Mouse (Mus musculus) left cerebral cortex, adult 2 months (tissue): Measurements from ENCODE around the gene Onecut1. TPM values are rescaled to one million over a fixed set of nuclear protein-coding genes. Genes with fewer than 3 reads are reported as not detected.

ENCODE experiments used
- DNase-seq, 2 experiments: peaks; one replicate each; pipeline ENCODE4 v3.0.0; 2021 to 2022; ENCODE audit warnings: low spot score in 2 of 2, mixed read lengths in 1 of 2; ENCODE audit errors: extremely low spot score in 1 of 2
- H3K27ac ChIP-seq: fragments of 200-600 bp; 2 replicates; pipeline ENCODE4 v1.8.1; 2022
- H3K4me3 ChIP-seq: fragments of 200-600 bp; 2 replicates; pipeline ENCODE4 v1.8.1; 2022
- CTCF ChIP-seq: fragments of 200-600 bp; IDR thresholded peaks from 2 replicates; pipeline ENCODE4 v1.8.1; 2022; ENCODE audit warnings: antibody characterized with exemption, mild to moderate bottlenecking, moderate library complexity
- intact Hi-C: fragments of 180-260 bp; cut with DNase I; formaldehyde crosslinking; loops from one replicate; pipeline ENCODE4 v1.15.1; 2025
- total RNA-seq, 2 experiments: library from RNA; stranded (reverse); gene quantifications; 2 replicates each; pipeline ENCODE4 v1.2.3; 2021

Gene Onecut1
- total RNA-seq, 2 experiments from 2014 or later: 0.14 to 0.29 TPM

DNA sequence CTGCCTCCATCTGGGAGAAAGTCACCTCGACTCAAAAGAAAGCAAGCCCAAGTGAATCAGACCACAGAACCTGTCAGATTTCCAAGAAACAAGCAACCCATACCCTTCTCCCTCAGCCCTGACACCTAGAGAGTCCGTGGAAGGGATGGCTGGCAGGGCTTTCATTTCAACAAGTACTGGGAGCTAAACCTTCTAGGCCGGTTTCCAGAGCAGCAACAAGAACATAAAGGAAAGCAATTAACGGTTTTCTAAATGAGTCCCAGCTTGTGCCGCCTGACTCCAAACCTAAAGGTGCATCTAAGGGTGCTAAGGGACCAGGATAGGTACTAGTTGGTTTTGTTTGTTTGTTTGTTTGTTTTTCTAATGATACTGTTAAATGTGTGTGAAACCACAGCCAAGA is 10.1 kb upstream of the Onecut1 start:
- intact Hi-C loops: no loop called here
- DNase-seq: no peak
- Histone ChIP-seq H3K4me3 (no peak overlapping the region), H3K27ac (no peak overlapping the region)
- TF ChIP-seq CTCF: no peak

GRCm38 (mm10) chr9:74852361-74852760 is 9.4 kb upstream of the Onecut1 start:
- DNase-seq: no peak
- intact Hi-C loops: no loop called here
- H3K4me3 ChIP-seq: no peak overlapping the region
- no peak for TF ChIP-seq CTCF
- no peak overlapping the region for H3K27ac ChIP-seq

DNA sequence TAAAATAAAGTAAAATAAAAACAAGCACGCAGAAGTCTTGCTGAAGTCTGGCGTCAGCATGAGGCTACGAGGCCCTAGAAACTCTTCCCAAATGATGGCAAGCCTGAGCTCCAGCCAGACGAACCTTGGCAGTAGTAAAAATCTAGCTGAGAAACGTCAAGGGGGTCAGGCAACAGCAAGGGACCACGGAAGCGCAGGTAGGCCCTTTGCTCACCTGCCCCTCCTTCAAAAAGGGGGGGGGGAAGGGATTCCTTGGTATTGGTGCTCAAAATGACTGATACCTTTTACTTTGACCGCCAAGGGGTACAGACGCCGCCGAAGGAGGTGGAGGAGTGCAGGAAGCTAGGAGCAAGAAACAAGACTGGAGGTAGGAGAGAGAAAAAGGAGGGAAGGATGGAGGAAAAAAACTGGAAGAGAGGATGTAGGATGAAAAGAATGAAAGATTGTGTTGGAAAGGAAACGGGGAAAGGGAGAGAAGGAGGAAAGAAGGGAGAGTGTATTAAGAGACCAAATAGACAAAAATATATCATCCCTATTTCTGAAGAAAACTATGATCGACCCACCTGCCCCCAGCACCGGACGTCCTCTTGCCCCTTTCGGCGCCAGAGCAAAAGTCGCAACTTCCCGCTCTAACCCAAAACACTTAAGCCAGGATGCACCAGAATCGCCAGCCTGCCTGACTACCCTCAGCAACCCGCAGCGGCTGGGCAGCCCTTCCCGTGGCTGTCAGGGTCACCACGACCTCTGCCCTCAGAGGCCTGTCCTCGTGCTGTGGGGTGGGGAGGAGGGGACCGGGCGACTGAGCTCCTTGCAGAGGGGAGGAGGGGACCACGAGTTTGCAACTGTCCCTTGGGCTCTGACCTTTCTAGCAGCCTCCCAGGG is 8.3 kb upstream of the Onecut1 start:
- TF ChIP-seq CTCF: no peak
- no peak for DNase-seq
- intact Hi-C loops: no loop called here
- Histone ChIP-seq H3K4me3 (no peak overlapping the region), H3K27ac (no peak overlapping the region)

- no peak for TF ChIP-seq CTCF
- intact Hi-C loops: no loop called here
- H3K27ac ChIP-seq: no peak overlapping the region
- DNase-seq: no peak
- H3K4me3 ChIP-seq: no peak overlapping the region
Observed at GRCm38 (mm10) chr9:74854073-74854591, 7.6 kb upstream of the Onecut1 start.

DNA sequence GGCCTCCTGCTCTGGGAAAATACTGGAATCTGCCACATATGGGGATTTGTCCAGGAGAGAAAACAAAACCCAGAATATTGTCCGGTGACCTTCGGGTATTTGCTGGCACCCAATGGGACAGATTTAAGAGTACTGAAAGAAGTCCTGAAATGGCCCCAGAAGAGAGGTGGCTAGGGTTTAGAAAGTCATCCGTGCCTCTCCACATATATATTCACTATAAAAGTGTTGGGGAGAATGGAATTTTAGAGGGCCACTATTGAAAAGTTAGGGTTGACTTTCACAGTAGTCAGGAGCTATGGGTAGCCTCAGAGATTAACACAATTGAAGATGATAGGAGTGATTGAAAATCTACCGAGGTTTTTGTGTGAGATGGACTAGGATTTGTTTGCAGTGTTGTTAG is 6.3 kb upstream of the Onecut1 start:
- DNase-seq: no peak
- Histone ChIP-seq H3K4me3 (no peak overlapping the region), H3K27ac (no peak overlapping the region)
- TF ChIP-seq CTCF: no peak
- intact Hi-C loops: no loop called here

- DNase-seq: no peak
- TF ChIP-seq CTCF: no peak
- Histone ChIP-seq H3K27ac (no peak overlapping the region), H3K4me3 (no peak overlapping the region)
- intact Hi-C loops: no loop called here
Observed at GRCm38 (mm10) chr9:74856578-74857507, 4.9 kb upstream of the Onecut1 start.

GRCm38 (mm10) chr9:74857508-74857840 is 4.2 kb upstream of the Onecut1 start:
- H3K27ac ChIP-seq: no peak overlapping the region
- no peak for DNase-seq
- no peak for TF ChIP-seq CTCF
- intact Hi-C loops: no loop called here
- no peak overlapping the region for H3K4me3 ChIP-seq

- no peak for TF ChIP-seq CTCF
- H3K4me3 ChIP-seq: no peak overlapping the region
- no peak overlapping the region for H3K27ac ChIP-seq
- no peak for DNase-seq
- intact Hi-C loops: no loop called here
Observed at GRCm38 (mm10) chr9:74858111-74858510, 3.6 kb upstream of the Onecut1 start.

GRCm38 (mm10) chr9:74860461-74860860 is 1.3 kb upstream of the Onecut1 start:
- intact Hi-C loops: no loop called here
- no peak overlapping the region for H3K4me3 ChIP-seq
- no peak for DNase-seq
- no peak overlapping the region for H3K27ac ChIP-seq
- TF ChIP-seq CTCF: no peak

DNA sequence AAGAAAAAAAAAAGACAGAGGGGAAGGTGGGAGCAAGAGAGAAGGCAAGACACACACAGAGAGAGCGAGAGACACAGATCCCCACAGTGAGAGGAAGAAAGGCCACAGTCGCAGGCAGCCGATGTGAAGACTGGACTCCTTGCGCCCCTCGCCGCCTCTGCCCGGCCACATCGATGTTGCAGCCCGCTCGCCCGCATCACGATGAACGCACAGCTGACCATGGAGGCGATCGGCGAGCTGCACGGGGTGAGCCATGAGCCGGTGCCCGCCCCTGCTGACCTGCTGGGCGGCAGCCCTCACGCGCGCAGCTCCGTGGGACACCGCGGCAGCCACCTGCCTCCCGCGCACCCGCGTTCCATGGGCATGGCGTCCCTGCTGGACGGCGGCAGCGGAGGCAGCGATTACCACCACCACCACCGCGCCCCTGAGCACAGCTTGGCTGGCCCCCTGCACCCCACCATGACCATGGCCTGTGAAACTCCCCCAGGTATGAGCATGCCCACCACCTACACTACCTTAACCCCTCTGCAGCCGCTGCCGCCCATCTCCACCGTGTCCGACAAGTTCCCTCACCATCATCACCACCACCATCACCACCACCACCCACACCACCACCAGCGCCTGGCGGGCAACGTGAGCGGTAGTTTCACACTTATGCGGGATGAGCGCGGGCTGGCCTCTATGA is 517 bp downstream of the Onecut1 start:
- H3K27ac ChIP-seq: no peak overlapping the region
- intact Hi-C loops: no loop called here
- no peak for TF ChIP-seq CTCF

GRCm38 (mm10) chr9:74862783-74863654 is 1.3 kb downstream of the Onecut1 start:
- no peak overlapping the region for H3K27ac ChIP-seq
- no peak overlapping the region for H3K4me3 ChIP-seq
- intact Hi-C loops: no loop called here

More for the DNA sequence above, 517 bp downstream of the Onecut1 start:
- no peak for DNase-seq
- H3K4me3 ChIP-seq: peak overlapping the region; percentile 33; the same call in 1 of the 2 replicates

More at GRCm38 (mm10) chr9:74862783-74863654, 1.3 kb downstream of the Onecut1 start:
- no peak for DNase-seq
- TF ChIP-seq CTCF: no peak
